Mouse (Mus musculus) hindbrain, embryonic 15.5 days (tissue): ENCODE measurements around the gene Adamtsl1. TPM values are rescaled to one million over a fixed set of nuclear protein-coding genes. Genes with fewer than 3 reads are reported as not detected.

Experiments used
- ATAC-seq: fragments of 200-750 bp; cut with Nextera tagmentation; 2 replicates; pipeline ENCODE4 v1.8.0; 2017; ENCODE audit warnings: low read depth, moderate number of reproducible peaks, moderate TSS enrichment; ENCODE audit not compliant: low FRiP score
- H3K27ac ChIP-seq: fragments of 300-500 bp; sonication (generic); replicated peaks from 2 replicates; pipeline ENCODE4 v1.5.1; 2015; ENCODE audit warnings: mild to moderate bottlenecking, inconsistent platforms
- H3K27me3 ChIP-seq: fragments of 300-500 bp; sonication (generic); 2 replicates; pipeline ENCODE4 v1.6.1; 2015; ENCODE audit warnings: control low read depth, inconsistent platforms
- H3K36me3 ChIP-seq: fragments of 300-500 bp; sonication (generic); 2 replicates; pipeline ENCODE4 v1.6.1; 2015; ENCODE audit warnings: control low read depth, inconsistent platforms
- H3K4me1 ChIP-seq: fragments of 300-500 bp; sonication (generic); replicated peaks from 2 replicates; pipeline ENCODE4 v1.6.1; 2015; ENCODE audit warnings: control low read depth, inconsistent platforms
- H3K4me2 ChIP-seq: fragments of 300-500 bp; sonication (generic); 2 replicates; pipeline ENCODE4 v1.6.1; 2015; ENCODE audit warnings: moderate library complexity, mild to moderate bottlenecking, inconsistent platforms
- H3K4me3 ChIP-seq: fragments of 300-500 bp; sonication (generic); 2 replicates; pipeline ENCODE4 v1.5.1; 2015; ENCODE audit warnings: mild to moderate bottlenecking, inconsistent platforms
- H3K9ac ChIP-seq: fragments of 300-500 bp; sonication (generic); 2 replicates; pipeline ENCODE4 v1.6.1; 2015; ENCODE audit warnings: inconsistent platforms
- H3K9me3 ChIP-seq: fragments of 300-500 bp; sonication (generic); 2 replicates; pipeline ENCODE4 v1.6.1; 2016; ENCODE audit warnings: control low read depth, inconsistent platforms
- WGBS: fragments of 180-500 bp; shearing (Covaris S2); methylation state at CpG from one replicate; pipeline ENCODE4 v1.1.7; 2015; 5-methylcytosine and 5-hydroxymethylcytosine counted together
- polyA plus RNA-seq: library from polyadenylated mRNA; unstranded; fragments of >200 nt; fragmentation: Nextera tagmentation; extraction: Ambion mirVana; gene quantifications from 2 replicates; pipeline ENCODE4 v1.2.1, GENCODE M21; 2015

The Adamtsl1 gene
- polyA plus RNA-seq, 1 experiment from 2014 or later = 11.8 TPM

DNA sequence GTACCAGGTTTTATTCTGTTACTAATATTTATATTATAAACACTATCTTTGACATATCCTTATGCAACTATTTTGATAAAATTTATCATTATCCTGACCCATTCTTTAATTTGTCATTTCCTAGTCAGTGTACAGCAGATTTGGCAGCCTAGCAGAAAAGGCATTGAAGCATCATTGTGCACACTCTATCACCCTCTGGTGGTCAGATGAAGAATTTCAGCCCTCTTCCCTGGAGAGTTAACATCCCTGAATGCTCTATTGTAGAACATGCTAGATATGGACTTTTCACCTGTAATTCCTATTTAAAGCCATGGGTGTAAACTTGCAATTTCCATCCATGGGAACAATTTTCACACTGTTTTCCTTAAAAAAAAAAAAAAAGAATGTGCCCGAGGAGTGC is 305.2 kb downstream of the Adamtsl1 start:
- WGBS = 95% methylated on average over 1 of the region's 1 CpGs
- Histone ChIP-seq H3K4me3 (no peak overlapping the region), H3K27me3 (no peaks in the 10 kb centered on the region), H3K9ac (no peak overlapping the region), H3K4me2 (no peak overlapping the region), H3K27ac (no peak overlapping the region), H3K36me3 (no peaks in the 10 kb centered on the region), H3K9me3 (no peaks in the 10 kb centered on the region), H3K4me1 (0 out of 2 replicates have a peak, but pooled peaks cover 3% of the 10 kb centered on the region)
- ATAC-seq = no peak

DNA sequence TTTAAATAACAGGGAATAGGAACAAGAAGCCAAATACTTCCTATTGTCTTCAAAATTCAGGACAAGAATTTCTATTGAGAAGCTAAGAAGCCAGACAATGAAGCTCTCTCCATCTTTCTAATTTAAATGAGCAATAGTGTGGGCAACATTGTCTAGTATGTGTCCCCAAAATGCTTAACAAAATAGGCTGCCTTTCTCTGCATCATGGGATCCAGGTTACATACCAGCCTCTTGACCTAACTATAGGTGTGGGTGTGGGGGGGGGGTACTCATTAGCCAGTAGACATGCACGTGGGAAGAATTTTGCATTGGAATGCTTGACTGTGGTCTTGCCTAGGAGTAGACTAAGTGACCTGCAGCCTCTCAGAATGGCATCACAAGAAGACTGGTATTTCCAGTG is 305.9 kb downstream of the Adamtsl1 start:
- no peak for ATAC-seq
- H3K4me3 ChIP-seq = no peak overlapping the region
- no peak overlapping the region for H3K9ac ChIP-seq
- H3K27me3 ChIP-seq = no peaks in the 10 kb centered on the region
- H3K4me2 ChIP-seq = no peak overlapping the region
- H3K9me3 ChIP-seq = no peaks in the 10 kb centered on the region
- WGBS = 41% methylated on average over 1 of the region's 1 CpGs
- 0 out of 2 replicates have a peak, but pooled peaks cover 5% of the 10 kb centered on the region for H3K4me1 ChIP-seq
- no peak overlapping the region for H3K27ac ChIP-seq
- H3K36me3 ChIP-seq = no peaks in the 10 kb centered on the region

DNA sequence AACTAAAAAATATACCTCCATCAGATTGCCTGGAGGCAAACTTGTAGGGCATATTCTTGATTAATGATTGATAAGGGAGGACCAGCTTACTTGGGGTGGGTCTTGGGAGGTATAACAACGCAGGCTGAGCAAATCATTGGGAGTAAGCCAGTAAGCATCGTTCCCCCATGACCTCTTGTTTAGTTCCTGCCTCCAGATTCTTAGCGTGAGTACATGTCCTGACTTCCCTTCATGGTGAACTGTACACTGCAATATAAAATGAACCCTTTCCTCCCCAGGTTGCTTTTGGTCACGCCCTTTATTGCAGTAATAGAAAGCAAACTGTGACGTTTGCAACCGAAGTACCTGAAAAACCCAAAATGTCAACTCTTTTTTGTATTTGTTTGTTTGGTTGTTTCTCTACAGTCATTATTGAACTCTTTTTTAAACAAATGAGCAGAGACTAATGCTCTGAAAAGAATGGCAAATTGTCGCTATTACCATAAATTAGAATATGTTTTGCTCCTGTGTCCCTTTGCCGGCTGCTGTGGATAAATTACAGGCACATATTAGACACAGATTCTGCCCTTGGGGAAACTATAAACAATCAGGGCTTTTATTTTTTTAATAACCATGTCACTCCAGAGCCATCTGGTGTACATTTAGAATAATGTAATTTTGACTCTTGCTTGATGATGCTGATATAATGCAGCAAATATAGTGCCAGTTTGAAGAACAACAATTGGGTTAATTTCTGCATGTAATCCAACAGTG is 310.2 kb downstream of the Adamtsl1 start:
- Histone ChIP-seq H3K9me3 (no peaks in the 10 kb centered on the region), H3K27me3 (no peaks in the 10 kb centered on the region), H3K27ac (no peak overlapping the region), H3K36me3 (no peaks in the 10 kb centered on the region), H3K4me1 (0 out of 2 replicates have a peak, but pooled peaks cover 5% of the 10 kb centered on the region), H3K4me2 (peak overlapping the region; percentile 8; the same call in 1 of the 2 replicates), H3K4me3 (no peak overlapping the region), H3K9ac (no peak overlapping the region)
- WGBS = 31% methylated on average over 8 of the region's 8 CpGs
- peak; percentile 48; the same call in 1 of the 2 replicates for ATAC-seq

DNA sequence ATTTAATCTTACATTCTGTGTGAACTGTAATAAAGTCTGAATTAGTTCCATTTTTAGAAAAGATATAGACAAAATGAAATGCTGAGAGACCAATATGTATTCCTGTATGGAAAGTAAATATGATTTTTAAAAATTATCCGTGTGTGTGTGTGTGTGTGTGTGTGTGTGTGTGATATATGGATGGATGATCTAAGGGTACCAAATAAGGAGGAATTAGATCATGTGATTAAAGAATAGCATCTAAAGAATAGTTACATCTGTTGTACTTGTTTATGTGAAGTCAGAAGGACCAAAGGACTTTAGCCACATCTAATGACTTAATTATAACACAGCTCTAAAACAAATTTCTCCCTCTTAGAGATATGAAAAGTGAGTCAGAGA is 310.7 kb downstream of the Adamtsl1 start:
- 55% methylated on average over 1 of the region's 1 CpGs for WGBS
- no peak overlapping the region for H3K9ac ChIP-seq
- ATAC-seq = no peak
- H3K4me2 ChIP-seq = no peak overlapping the region
- H3K9me3 ChIP-seq = no peaks in the 10 kb centered on the region
- no peak overlapping the region for H3K27ac ChIP-seq
- H3K4me1 ChIP-seq = 0 out of 2 replicates have a peak, but pooled peaks cover 5% of the 10 kb centered on the region
- H3K4me3 ChIP-seq = no peak overlapping the region
- no peaks in the 10 kb centered on the region for H3K27me3 ChIP-seq
- H3K36me3 ChIP-seq = no peaks in the 10 kb centered on the region

DNA sequence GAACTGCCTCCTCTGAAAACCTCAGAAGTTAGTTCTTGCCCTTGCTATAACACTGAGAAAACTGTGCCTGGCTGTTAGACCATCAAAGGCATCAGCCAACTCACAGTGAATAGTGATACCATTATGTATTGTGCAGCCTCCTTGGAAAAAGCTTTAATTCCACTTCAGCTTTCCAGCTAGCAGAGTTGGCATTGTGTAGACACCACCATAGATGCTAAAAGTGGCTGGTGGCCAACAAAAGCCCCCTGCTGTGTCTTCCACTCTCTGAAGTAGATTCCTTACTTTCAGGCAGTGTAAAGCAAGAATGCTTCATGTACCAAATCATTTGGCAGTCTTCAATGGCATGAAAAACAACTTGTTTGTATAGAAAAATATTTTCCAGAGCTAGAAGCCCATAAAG is 323.1 kb downstream of the Adamtsl1 start:
- peak overlapping the region; percentile 68 for H3K27ac ChIP-seq
- no peaks in the 10 kb centered on the region for H3K36me3 ChIP-seq
- peak; percentile 74 for ATAC-seq
- H3K4me2 ChIP-seq = no peak overlapping the region
- no peaks in the 10 kb centered on the region for H3K27me3 ChIP-seq
- H3K4me3 ChIP-seq = no peak overlapping the region
- H3K4me1 ChIP-seq = peaks cover 3% of the 10 kb centered on the region; the same call in 1 of the 2 replicates
- H3K9ac ChIP-seq = no peak overlapping the region
- no peaks in the 10 kb centered on the region for H3K9me3 ChIP-seq

DNA sequence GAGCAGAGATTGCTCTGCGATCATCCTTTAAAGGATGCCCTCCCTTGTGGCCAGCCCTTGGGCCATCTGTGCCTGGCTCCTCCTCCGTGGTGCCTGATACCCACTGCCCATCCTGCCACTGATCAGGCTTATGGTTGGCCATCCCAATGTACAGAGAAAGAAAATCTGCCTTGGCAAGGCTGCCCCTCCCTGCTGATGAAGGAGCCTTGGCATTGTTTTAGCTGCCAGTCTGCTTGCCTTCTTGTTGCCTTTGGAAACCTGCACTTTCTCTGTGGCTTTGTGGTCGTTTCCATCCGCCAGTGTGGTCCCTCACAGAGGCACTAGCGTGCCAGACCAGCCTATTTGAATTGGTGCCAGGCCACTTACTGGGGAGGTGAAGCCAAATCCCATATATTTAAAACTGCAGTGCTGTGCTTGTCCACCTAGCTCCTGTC is 323.6 kb downstream of the Adamtsl1 start:
- peak; percentile 93 for ATAC-seq
- Histone ChIP-seq H3K4me2 (no peak overlapping the region), H3K27me3 (no peaks in the 10 kb centered on the region), H3K36me3 (no peaks in the 10 kb centered on the region), H3K9ac (no peak overlapping the region), H3K4me3 (no peak overlapping the region), H3K4me1 (peaks cover 3% of the 10 kb centered on the region; the same call in 1 of the 2 replicates), H3K9me3 (no peaks in the 10 kb centered on the region), H3K27ac (peak overlapping the region; percentile 68)
- 40% methylated on average over 5 of the region's 5 CpGs for WGBS

DNA sequence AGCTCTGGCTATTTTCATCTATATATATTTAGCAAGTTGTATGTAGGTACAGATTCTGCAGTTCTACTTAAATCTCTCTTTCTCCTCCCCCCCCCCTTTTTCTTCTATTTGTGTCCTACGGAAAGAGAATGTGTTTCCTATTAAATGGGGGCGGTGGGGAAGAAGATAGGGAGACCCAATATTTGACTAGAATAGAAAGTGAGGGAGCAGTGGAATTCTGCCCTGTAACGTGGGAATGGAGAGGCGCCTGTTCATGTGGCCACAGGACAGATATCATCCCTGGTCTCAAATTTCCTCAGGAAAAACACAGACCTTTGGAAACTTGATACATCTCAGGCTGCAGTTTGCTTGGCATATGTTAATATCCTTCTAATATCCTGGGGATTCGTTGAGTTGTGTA is 324.1 kb downstream of the Adamtsl1 start:
- Histone ChIP-seq H3K9me3 (no peaks in the 10 kb centered on the region), H3K9ac (no peak overlapping the region), H3K4me3 (no peak overlapping the region), H3K27ac (no peak overlapping the region), H3K4me2 (no peak overlapping the region), H3K27me3 (no peaks in the 10 kb centered on the region), H3K36me3 (no peaks in the 10 kb centered on the region), H3K4me1 (peaks cover 3% of the 10 kb centered on the region; the same call in 1 of the 2 replicates)
- ATAC-seq = no peak
- WGBS = 70% methylated on average over 5 of the region's 5 CpGs

DNA sequence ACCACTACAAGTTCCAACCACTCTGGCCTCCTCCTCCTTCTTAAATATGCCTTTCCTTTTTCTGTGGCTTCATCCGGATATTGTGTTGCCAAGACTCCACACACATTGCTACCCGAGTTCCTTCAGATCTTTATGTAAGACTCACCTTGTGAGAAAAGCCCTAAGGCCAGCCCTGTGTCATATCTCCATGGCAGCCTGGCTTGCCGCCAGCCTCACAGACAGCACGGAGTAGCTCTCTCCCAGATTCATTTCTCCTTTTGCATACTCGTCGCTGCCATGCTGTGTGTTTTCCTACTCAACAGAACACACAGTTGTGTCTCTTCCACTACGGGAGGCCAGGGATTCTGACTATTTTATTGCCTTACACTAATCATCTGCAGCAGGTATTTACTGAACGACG is 328.1 kb downstream of the Adamtsl1 start:
- Histone ChIP-seq H3K27ac (0 out of 2 replicates have a peak overlapping the region, but pooled peaks have one; percentile 4), H3K9me3 (no peaks in the 10 kb centered on the region), H3K4me3 (no peak overlapping the region), H3K27me3 (no peaks in the 10 kb centered on the region), H3K4me1 (peaks cover 9% of the 10 kb centered on the region; the same call in 1 of the 2 replicates), H3K4me2 (no peak overlapping the region), H3K9ac (no peak overlapping the region), H3K36me3 (no peaks in the 10 kb centered on the region)
- WGBS = 42% methylated on average over 9 of the region's 9 CpGs
- no peak for ATAC-seq

DNA sequence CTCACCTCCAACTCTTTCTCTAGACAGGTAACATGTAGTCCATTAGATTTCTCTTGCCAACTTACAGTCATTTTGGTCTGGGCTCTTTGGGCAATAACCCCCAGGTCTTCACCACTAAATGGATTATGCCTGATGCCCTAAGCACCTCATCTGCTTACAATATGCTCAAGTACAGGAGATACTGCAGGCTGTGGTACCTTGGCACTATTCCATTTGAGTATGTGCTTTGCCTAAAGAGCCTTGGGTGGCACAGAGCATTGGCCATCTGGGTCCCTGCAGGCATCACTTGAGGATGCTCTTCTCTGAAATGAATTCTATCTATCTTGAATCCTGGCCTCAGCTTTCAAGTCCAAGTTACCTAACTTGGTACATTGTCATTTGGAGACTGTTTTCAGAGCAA is 330.4 kb downstream of the Adamtsl1 start:
- no peak overlapping the region for H3K4me3 ChIP-seq
- H3K27me3 ChIP-seq = no peaks in the 10 kb centered on the region
- no peak overlapping the region for H3K27ac ChIP-seq
- no peaks in the 10 kb centered on the region for H3K9me3 ChIP-seq
- H3K9ac ChIP-seq = no peak overlapping the region
- H3K4me1 ChIP-seq = peaks cover 9% of the 10 kb centered on the region; the same call in 1 of the 2 replicates
- ATAC-seq = no peak
- H3K4me2 ChIP-seq = no peak overlapping the region
- H3K36me3 ChIP-seq = no peaks in the 10 kb centered on the region

DNA sequence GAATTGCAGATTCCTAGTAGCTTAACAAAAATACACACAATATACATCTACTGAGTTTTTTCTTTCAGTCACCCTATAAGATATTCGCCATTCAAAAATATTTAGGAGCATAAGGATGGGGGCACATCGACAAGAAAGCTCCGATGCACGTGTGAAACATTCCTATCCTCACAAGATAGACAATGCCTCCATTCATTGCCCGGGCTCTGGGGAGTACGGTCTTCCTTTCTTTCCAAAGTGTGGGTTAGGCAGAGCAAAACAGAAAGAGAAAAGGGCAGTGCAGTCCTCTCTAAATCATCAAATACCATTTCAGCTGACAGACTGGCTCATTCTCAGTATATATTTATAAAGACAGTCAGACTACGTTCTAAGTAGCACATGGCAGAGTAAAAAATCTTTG is 332.0 kb downstream of the Adamtsl1 start:
- H3K4me3 ChIP-seq = no peak overlapping the region
- no peak for ATAC-seq
- H3K4me2 ChIP-seq = no peak overlapping the region
- no peaks in the 10 kb centered on the region for H3K36me3 ChIP-seq
- no peaks in the 10 kb centered on the region for H3K9me3 ChIP-seq
- peaks cover 9% of the 10 kb centered on the region; the same call in 1 of the 2 replicates for H3K4me1 ChIP-seq
- no peaks in the 10 kb centered on the region for H3K27me3 ChIP-seq
- H3K9ac ChIP-seq = no peak overlapping the region
- no peak overlapping the region for H3K27ac ChIP-seq
- WGBS = 14% methylated on average over 7 of the region's 7 CpGs

DNA sequence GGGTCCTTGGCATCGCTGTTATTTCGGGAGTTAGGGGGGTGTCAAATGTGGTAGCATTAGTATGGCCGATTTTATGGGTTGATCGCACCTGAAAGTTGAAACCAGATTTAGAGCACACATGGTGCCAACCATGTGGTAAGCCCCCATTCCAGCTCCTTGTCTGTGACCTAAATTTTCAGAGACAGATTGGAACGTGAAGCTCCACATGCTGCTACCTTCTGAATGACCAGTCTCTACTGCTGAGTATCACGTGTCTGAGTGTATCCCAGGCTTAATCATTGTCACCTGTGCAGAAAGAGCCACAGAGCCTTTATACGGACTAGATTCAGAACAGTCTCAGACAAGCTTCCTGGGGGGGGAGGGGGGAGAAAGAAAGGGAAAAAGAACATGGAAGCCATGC is 339.4 kb downstream of the Adamtsl1 start:
- Histone ChIP-seq H3K4me1 (peaks cover 4% of the 10 kb centered on the region), H3K9ac (no peak overlapping the region), H3K4me3 (no peak overlapping the region), H3K4me2 (no peak overlapping the region), H3K27ac (no peak overlapping the region), H3K9me3 (no peaks in the 10 kb centered on the region), H3K27me3 (no peaks in the 10 kb centered on the region), H3K36me3 (no peaks in the 10 kb centered on the region)
- WGBS = 90% methylated on average over 7 of the region's 7 CpGs
- ATAC-seq = no peak

DNA sequence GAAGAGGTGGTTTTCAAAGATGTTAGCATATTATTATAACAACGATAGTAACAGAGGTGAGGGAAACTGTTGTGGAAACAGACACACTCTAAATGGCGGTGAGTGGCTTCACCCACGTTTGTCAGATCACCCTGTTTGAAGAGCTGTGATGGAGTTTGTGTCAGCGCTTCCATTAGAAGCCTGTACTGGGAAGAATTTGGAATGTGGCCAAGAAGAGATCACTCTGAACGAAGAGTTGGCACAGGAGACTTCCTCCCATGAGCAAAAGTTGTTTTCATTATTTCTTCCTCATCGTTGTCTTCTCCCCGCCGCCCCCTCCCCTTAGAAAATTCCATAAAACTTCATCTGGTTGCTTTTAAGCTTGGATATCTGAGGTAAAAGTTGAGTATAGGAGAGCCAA is 340.5 kb downstream of the Adamtsl1 start:
- H3K9me3 ChIP-seq = no peaks in the 10 kb centered on the region
- H3K27me3 ChIP-seq = no peaks in the 10 kb centered on the region
- H3K4me2 ChIP-seq = no peak overlapping the region
- no peaks in the 10 kb centered on the region for H3K36me3 ChIP-seq
- H3K27ac ChIP-seq = no peak overlapping the region
- WGBS = 51% methylated on average over 8 of the region's 8 CpGs
- ATAC-seq = no peak
- peaks cover 4% of the 10 kb centered on the region for H3K4me1 ChIP-seq
- H3K9ac ChIP-seq = no peak overlapping the region
- no peak overlapping the region for H3K4me3 ChIP-seq

DNA sequence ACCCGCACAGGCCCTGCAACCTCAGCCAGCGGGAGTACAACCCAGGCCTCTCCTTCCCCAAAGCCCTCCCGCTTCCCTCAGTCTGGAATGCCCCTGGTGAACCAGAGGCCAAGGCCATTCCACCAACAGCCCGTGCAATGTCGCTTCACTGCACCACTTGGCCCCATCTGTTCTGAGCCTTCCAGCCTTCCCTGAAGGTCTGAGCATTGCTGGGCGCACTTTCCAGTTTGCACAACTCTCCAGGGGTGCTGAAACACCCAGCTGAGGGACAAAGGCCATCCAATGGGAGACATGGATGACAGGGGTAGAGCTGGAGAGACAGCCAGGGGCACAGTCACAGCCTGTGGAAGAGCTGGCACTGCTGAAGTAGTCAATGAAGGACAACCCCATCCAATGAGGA is 365.4 kb downstream of the Adamtsl1 start:
- Histone ChIP-seq H3K4me3 (no peak overlapping the region), H3K9me3 (no peaks in the 10 kb centered on the region), H3K36me3 (no peaks in the 10 kb centered on the region), H3K4me2 (no peak overlapping the region), H3K27ac (no peak overlapping the region), H3K27me3 (no peaks in the 10 kb centered on the region), H3K4me1 (no peaks in the 10 kb centered on the region), H3K9ac (no peak overlapping the region)
- no peak for ATAC-seq
- WGBS = 83% methylated on average over 6 of the region's 6 CpGs
